Mouse (Mus musculus) left cerebral cortex, adult 18-20 months (tissue): ENCODE data around the gene Chd2. TPM values are rescaled to one million over a fixed set of nuclear protein-coding genes. Genes with fewer than 3 reads are reported as not detected.

Source experiments
- DNase-seq, 2 experiments: peaks; one replicate each; pipeline ENCODE4 v3.0.0; 2021 to 2022; ENCODE audit warnings: low spot score in 2 of 2, mixed read lengths in 1 of 2
- total RNA-seq, 2 experiments: library from RNA; stranded (reverse); gene quantifications; 2 replicates each; pipeline ENCODE4 v1.2.3; 2021

The Chd2 gene
- total RNA-seq, 2 experiments from 2014 or later: 50.2 to 57.2 TPM

- DNase-seq: no peak
These were observed 89.3 kb downstream of the Chd2 start for GRCm38 (mm10) chr7:73452187-73452808.

GRCm38 (mm10) chr7:73451594-73451993 is 90.0 kb downstream of the Chd2 start:
- no peak for DNase-seq

- no peak for DNase-seq
These were observed 99.4 kb downstream of the Chd2 start for GRCm38 (mm10) chr7:73442246-73442645.

GRCm38 (mm10) chr7:73441802-73442201 is 99.8 kb downstream of the Chd2 start:
- no peak for DNase-seq

GRCm38 (mm10) chr7:73435685-73436084 is 105.9 kb downstream of the Chd2 start:
- no peak for DNase-seq

- no peak for DNase-seq
These were observed 107.3 kb downstream of the Chd2 start for GRCm38 (mm10) chr7:73434336-73434677.

- DNase-seq: no peak
These were observed 107.8 kb downstream of the Chd2 start for GRCm38 (mm10) chr7:73433637-73434335.

GRCm38 (mm10) chr7:73428525-73428924 is 113.1 kb downstream of the Chd2 start:
- no peak for DNase-seq

- DNase-seq: no peak
These were observed 113.8 kb downstream of the Chd2 start for GRCm38 (mm10) chr7:73427794-73428193.

GRCm38 (mm10) chr7:73426752-73427386 is 114.8 kb downstream of the Chd2 start:
- DNase-seq: no peak

GRCm38 (mm10) chr7:73426235-73426634 is 115.4 kb downstream of the Chd2 start:
- no peak for DNase-seq

- no peak for DNase-seq
These were observed 116.2 kb downstream of the Chd2 start for GRCm38 (mm10) chr7:73425451-73425850.

GRCm38 (mm10) chr7:73424705-73425104 is 116.9 kb downstream of the Chd2 start:
- DNase-seq: no peak

GRCm38 (mm10) chr7:73424243-73424642 is 117.4 kb downstream of the Chd2 start:
- DNase-seq: no peak

GRCm38 (mm10) chr7:73423236-73423635 is 118.4 kb downstream of the Chd2 start:
- DNase-seq: peak; percentile 62 to 73

GRCm38 (mm10) chr7:73422223-73423113 is 119.2 kb downstream of the Chd2 start:
- DNase-seq: peak; percentile 88

- no peak for DNase-seq
These were observed 120.2 kb downstream of the Chd2 start for GRCm38 (mm10) chr7:73421278-73422015.

- no peak for DNase-seq
These were observed 120.8 kb downstream of the Chd2 start for GRCm38 (mm10) chr7:73420827-73421226.

GRCm38 (mm10) chr7:73419375-73419774 is 122.3 kb downstream of the Chd2 start:
- DNase-seq: no peak

GRCm38 (mm10) chr7:73414192-73414591 is 127.4 kb downstream of the Chd2 start:
- DNase-seq: no peak

- DNase-seq: no peak
These were observed 129.2 kb downstream of the Chd2 start for GRCm38 (mm10) chr7:73412419-73412818.
